Mouse (Mus musculus): ENCODE data around the gene Gsto2. TPM values are rescaled to one million over a fixed set of nuclear protein-coding genes. Genes with fewer than 3 reads are reported as not detected.
A peak's percentile ranks its signal among the peaks of the same experiment; 100 is the strongest.

The Gsto2 gene
- polyA plus RNA-seq, 1 experiment from 2014 or later, result 0.39 TPM

GRCm38 (mm10) chr19:47829913-47830450 lies 35.4 kb upstream of the Gsto2 start:
- DNase-seq, result no peak
- 78% methylated on average over 14 of the region's 14 CpGs for WGBS (ENCODE audit: insufficient replicate concordance)
- Histone ChIP-seq H3K4me3 (ENCODE audit: low read depth, low read length) (no peak overlapping the region), H3K4me2 (ENCODE audit: low read depth, low read length) (no peak overlapping the region), H3K27me3 (ENCODE audit: insufficient read depth, low read length) (no peaks in the 10 kb centered on the region), H3K9me3 (ENCODE audit: low read length) (no peaks in the 10 kb centered on the region), H3K4me1 (ENCODE audit: insufficient read depth) (peaks cover 2% of the 10 kb centered on the region; the same call in 1 of the 2 replicates), H3K9ac (replicated peaks) (no peak overlapping the region), H3K27ac (ENCODE audit: low read depth) (no peak overlapping the region), H3K36me3 (replicated peaks; ENCODE audit: insufficient read depth, low read length) (no peaks in the 10 kb centered on the region)
- no peak for TF ChIP-seq EP300 (IDR thresholded peaks at IDR 0.05; ENCODE audit: low read depth)
- TF ChIP-seq CTCF (IDR thresholded peaks at IDR 0.05; ENCODE audit: low read depth), result no peak
- ATAC-seq, result no peak

DNA sequence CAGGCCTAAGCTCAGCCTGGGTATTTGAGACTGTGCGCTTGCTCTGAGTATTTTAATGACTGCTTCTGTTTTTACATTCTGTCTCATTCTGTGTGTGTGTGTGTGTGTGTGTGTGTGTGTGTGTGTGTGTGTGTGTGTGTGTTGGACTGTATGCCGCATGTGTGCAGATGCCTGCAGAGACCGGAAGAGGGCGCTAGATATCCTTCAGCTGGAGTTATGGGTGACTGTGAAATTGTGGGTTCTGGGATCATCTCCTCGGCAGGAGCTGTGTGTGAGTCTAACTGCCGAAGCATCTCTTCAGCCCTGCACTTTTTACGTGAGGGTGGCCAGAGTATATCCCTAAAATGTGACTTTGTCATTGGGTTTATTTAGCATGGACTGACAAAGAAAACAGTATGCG lies 34.2 kb upstream of the Gsto2 start:
- DNase-seq (no peak), ATAC-seq (no peak)
- peaks cover 2% of the 10 kb centered on the region; the same call in 1 of the 2 replicates for H3K4me1 ChIP-seq (ENCODE audit: insufficient read depth)
- 91% methylated on average over 8 of the region's 8 CpGs for WGBS (ENCODE audit: insufficient replicate concordance)
- H3K27me3 ChIP-seq (ENCODE audit: insufficient read depth, low read length), result no peaks in the 10 kb centered on the region
- no peaks in the 10 kb centered on the region for H3K36me3 ChIP-seq (replicated peaks; ENCODE audit: insufficient read depth, low read length)
- H3K9me3 ChIP-seq (ENCODE audit: low read length), result no peaks in the 10 kb centered on the region
- no peak overlapping the region for H3K4me3 ChIP-seq (ENCODE audit: low read depth, low read length)
- H3K4me2 ChIP-seq (ENCODE audit: low read depth, low read length), result no peak overlapping the region
- no peak overlapping the region for H3K9ac ChIP-seq (replicated peaks)
- no peak overlapping the region for H3K27ac ChIP-seq (ENCODE audit: low read depth)
- no peak for TF ChIP-seq EP300 (IDR thresholded peaks at IDR 0.05; ENCODE audit: low read depth)
- TF ChIP-seq CTCF (IDR thresholded peaks at IDR 0.05; ENCODE audit: low read depth), result no peak

DNA sequence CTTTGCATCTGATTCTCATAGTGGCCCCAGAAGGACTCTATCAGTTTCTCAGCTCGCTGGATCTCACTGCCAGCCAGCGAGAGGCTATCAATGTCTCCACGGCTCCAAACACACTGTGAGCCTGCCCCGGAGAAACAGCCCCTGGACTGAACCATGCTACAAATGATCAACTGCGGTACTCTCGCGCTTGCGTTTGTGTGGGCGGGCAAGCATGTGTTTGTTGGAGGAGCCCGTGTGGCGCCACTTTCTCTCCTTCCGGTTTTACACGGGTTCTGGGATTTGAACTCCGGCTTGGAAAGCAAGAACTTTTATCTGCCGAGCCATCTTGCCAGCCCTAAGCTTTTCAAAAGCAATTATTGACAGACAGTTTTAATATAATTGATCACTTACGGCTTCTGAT lies 33.0 kb upstream of the Gsto2 start:
- no peak overlapping the region for H3K27ac ChIP-seq (ENCODE audit: low read depth)
- no peak for TF ChIP-seq CTCF (IDR thresholded peaks at IDR 0.05; ENCODE audit: low read depth)
- TF ChIP-seq EP300 (IDR thresholded peaks at IDR 0.05; ENCODE audit: low read depth), result no peak
- no peaks in the 10 kb centered on the region for H3K36me3 ChIP-seq (replicated peaks; ENCODE audit: insufficient read depth, low read length)
- H3K9ac ChIP-seq (replicated peaks), result no peak overlapping the region
- no peak for DNase-seq
- H3K4me3 ChIP-seq (ENCODE audit: low read depth, low read length), result no peak overlapping the region
- H3K4me1 ChIP-seq (ENCODE audit: insufficient read depth), result peaks cover 2% of the 10 kb centered on the region; the same call in 1 of the 2 replicates
- H3K27me3 ChIP-seq (ENCODE audit: insufficient read depth, low read length), result peaks cover 10% of the 10 kb centered on the region
- H3K4me2 ChIP-seq (ENCODE audit: low read depth, low read length), result no peak overlapping the region
- no peaks in the 10 kb centered on the region for H3K9me3 ChIP-seq (ENCODE audit: low read length)
- ATAC-seq, result no peak
- 81% methylated on average over 16 of the region's 16 CpGs for WGBS (ENCODE audit: insufficient replicate concordance)

DNA sequence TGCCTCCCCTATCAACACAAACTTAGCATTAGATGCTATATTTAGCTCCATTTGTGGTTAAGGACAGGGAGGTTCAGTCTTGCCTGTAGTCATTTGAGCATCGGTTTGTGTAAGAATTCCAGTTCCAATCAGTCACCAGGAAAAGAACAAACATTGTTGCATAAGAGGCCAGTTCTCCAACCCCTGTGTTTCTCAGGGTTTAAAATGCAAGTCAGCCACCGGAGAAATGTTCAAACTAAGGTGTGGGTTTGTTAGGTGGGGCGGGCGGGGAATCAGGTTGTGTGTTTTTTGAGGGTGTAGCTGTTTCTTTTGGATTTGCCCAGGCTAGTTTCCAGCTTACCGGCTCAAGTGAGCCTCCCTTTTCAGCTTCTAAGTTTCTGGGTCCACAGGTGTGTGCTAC lies 30.7 kb upstream of the Gsto2 start:
- H3K27me3 ChIP-seq (ENCODE audit: insufficient read depth, low read length), result peaks cover 13% of the 10 kb centered on the region
- no peak for TF ChIP-seq CTCF (IDR thresholded peaks at IDR 0.05; ENCODE audit: low read depth)
- no peak for TF ChIP-seq EP300 (IDR thresholded peaks at IDR 0.05; ENCODE audit: low read depth)
- no peaks in the 10 kb centered on the region for H3K9me3 ChIP-seq (ENCODE audit: low read length)
- H3K4me2 ChIP-seq (ENCODE audit: low read depth, low read length), result no peak overlapping the region
- ATAC-seq (no peak), DNase-seq (no peak)
- peaks cover 2% of the 10 kb centered on the region; the same call in 1 of the 2 replicates for H3K4me1 ChIP-seq (ENCODE audit: insufficient read depth)
- no peak overlapping the region for H3K27ac ChIP-seq (ENCODE audit: low read depth)
- H3K9ac ChIP-seq (replicated peaks), result no peak overlapping the region
- no peaks in the 10 kb centered on the region for H3K36me3 ChIP-seq (replicated peaks; ENCODE audit: insufficient read depth, low read length)
- 59% methylated on average over 5 of the region's 5 CpGs for WGBS (ENCODE audit: insufficient replicate concordance)
- H3K4me3 ChIP-seq (ENCODE audit: low read depth, low read length), result no peak overlapping the region

GRCm38 (mm10) chr19:47835776-47836175 lies 29.6 kb upstream of the Gsto2 start:
- no peaks in the 10 kb centered on the region for H3K9me3 ChIP-seq (ENCODE audit: low read length)
- H3K9ac ChIP-seq (replicated peaks), result no peak overlapping the region
- no peak overlapping the region for H3K4me3 ChIP-seq (ENCODE audit: low read depth, low read length)
- H3K4me1 ChIP-seq (ENCODE audit: insufficient read depth), result peaks cover 2% of the 10 kb centered on the region; the same call in 1 of the 2 replicates
- ATAC-seq, result no peak
- H3K36me3 ChIP-seq (replicated peaks; ENCODE audit: insufficient read depth, low read length), result no peaks in the 10 kb centered on the region
- peaks cover 13% of the 10 kb centered on the region for H3K27me3 ChIP-seq (ENCODE audit: insufficient read depth, low read length)
- TF ChIP-seq EP300 (IDR thresholded peaks at IDR 0.05; ENCODE audit: low read depth), result no peak
- TF ChIP-seq CTCF (IDR thresholded peaks at IDR 0.05; ENCODE audit: low read depth), result no peak
- H3K27ac ChIP-seq (ENCODE audit: low read depth), result no peak overlapping the region
- H3K4me2 ChIP-seq (ENCODE audit: low read depth, low read length), result no peak overlapping the region
- DNase-seq, result no peak
- WGBS (ENCODE audit: insufficient replicate concordance), result 74% methylated on average over 7 of the region's 7 CpGs

DNA sequence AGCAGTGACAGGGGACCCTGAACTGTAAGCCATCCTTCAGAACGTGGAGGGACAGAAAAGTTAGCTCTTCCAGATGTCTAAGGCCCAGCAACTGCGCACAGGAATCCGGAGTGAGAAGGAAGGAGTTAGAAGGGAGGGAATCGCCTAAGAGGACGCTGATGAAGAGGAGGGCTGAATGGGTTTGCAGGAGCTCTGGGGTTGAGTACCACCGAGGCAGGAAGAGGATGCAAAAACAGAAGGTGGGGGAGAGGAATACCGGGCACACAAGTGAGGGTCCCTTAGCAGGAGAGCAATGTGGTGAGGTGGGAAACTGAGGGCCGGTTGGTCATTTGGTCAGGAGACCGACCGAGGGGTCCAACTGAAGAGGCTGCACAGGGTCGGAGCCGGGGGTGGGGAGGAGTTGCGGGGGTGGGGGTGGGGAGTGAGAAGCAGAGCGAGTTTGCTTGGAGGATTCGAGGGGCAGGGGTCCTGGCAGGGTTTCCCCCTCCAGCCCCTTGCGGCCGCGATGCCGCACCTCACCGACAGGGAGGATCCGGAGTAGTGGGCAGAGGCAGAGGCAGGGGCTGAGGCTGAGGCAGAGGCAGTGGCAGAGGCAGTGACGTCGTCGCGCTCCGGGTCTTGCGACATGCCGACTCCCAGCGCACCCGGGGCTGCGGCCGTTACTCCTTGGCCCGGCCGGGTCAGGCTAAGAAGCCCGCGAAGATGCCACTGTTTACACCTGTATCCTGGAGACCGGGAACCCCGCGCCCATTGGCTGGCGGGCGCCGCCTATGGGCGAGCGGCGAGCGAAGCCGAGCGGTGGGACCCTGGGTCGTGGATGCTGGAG lies 28.4 kb upstream of the Gsto2 start:
- 6% methylated on average over 42 of the region's 49 CpGs for WGBS (ENCODE audit: insufficient replicate concordance)
- TF ChIP-seq EP300 (IDR thresholded peaks at IDR 0.05; ENCODE audit: low read depth) (no peak), CTCF (IDR thresholded peaks at IDR 0.05; ENCODE audit: low read depth) (0 out of 2 replicates have a peak, but pooled peaks have one; percentile 31)
- Histone ChIP-seq H3K4me2 (ENCODE audit: low read depth, low read length) (peak overlapping the region; percentile 69), H3K27ac (ENCODE audit: low read depth) (no peak overlapping the region), H3K36me3 (replicated peaks; ENCODE audit: insufficient read depth, low read length) (no peaks in the 10 kb centered on the region), H3K4me3 (ENCODE audit: low read depth, low read length) (peak overlapping the region; percentile 41), H3K4me1 (ENCODE audit: insufficient read depth) (peaks cover 2% of the 10 kb centered on the region; the same call in 1 of the 2 replicates), H3K27me3 (ENCODE audit: insufficient read depth, low read length) (peaks cover 13% of the 10 kb centered on the region), H3K9ac (replicated peaks) (0 out of 2 replicates have a peak overlapping the region, but pooled peaks have one; percentile 16), H3K9me3 (ENCODE audit: low read length) (no peaks in the 10 kb centered on the region)
- DNase-seq, result peak; percentile 65
- peak; percentile 60 for ATAC-seq

Measured in liver, postnatal 0 days (tissue).